Mouse (Mus musculus) layer of hippocampus, postnatal 36 days (tissue): Measurements from ENCODE around the gene Prrg4. TPM values are rescaled to one million over a fixed set of nuclear protein-coding genes. Genes with fewer than 3 reads are reported as not detected.
"Not testable (repeated sequence)": the region's sequence is repeated elsewhere in the genome, so short reads cannot be mapped to it uniquely, and the experiment has no call there.

Experiments used
- DNase-seq, 2 experiments: peaks; one replicate each; pipeline ENCODE4 v3.0.0; 2022
- total RNA-seq, 2 experiments: library from RNA; stranded (reverse); gene quantifications; 2 replicates each; pipeline ENCODE4 v1.2.3; 2021

Gene Prrg4
- under 1 TPM; 0.20 to 0.56 TPM for total RNA-seq

DNA sequence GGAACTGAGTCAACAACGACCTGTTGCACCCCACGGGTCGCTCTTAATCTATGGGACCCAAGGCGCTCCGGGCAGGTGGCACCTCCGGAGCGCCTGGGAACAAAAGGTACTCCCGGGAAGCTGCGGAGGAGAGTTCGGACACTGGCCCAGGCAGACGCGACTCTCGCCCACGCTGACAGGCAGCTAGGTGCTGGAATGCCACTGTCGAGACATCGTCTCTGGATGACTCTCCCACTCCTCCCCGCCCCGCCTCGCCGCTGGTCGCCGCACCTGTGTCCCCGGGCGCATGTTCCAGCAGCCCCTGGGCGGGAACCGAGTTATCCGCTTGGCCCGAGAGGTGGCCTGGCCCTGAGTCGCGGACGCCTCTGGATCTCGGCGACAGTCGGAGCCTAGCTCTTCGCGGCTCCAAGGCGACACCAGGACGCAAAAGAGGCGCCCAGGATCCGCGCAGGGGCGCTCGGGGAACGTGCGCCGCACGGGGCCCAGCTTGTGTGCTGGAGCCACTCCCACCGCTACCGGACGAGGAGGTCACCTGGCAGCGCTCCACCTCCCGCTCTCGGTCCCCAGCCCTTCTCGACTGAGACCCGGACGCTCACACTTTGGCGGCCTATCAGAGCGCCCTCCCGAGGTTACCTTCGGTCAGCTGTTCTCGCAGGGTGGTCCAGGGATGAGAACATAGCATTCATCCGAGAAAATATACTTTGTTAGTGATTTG lies at the start of gene Prrg4:
Gene Prrg4, minus strand, starts transcription at position 601 of the 715 bp plus-strand sequence.
- peak; percentile 27 to 30 for DNase-seq

DNA sequence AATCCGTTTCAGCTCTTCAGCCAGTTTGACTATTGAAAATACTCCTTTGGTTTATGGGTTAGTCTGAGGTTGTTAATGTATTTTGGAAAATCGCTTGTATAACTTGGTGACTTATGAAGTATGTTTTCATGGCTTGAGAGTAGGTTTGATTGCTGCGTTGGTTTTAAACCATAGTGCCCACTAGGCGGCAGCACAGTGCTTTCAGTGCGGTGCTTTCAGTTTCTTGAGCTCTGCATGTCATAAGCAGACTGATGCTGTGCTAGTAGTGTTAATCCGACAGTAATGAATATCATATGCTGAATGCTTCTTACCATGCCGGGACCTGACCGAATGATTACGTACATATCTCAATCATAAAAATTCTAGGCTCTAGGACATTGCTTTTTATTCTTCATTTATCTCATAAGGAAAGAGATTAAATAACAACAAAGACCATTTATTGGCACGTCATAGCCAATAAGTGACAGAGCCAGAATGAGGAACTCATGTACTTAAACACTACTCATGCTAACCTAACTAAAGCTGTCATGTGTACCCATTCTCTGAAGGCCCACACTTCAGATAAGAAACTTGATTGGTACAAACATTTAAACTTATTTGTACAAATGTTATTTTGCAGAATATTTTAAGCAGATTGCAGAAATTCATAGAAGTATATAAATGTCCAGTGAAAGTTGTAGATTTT lies 38.3 kb upstream of the Prrg4 start:
- peak; percentile 72 to 75 for DNase-seq

DNA sequence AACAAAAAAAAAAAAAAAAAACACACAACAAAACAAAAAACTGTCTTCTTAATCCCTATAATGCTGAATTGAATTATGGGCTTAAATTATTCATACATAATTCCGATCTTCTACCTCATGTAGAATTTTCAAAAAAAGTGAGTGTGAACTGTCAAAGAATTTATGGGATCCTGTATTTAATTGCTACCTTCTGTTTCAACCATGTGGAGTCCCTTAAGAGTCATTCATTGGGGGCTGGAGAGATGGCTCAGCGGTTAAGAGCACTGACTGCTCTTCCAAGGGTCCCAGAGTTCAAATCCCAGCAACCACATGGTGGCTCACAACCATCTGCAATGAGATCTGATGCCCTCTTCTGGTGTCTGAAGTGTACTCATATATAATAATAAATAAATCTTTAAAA lies 37.7 kb upstream of the Prrg4 start:
- not testable (repeated sequence) for DNase-seq

DNA sequence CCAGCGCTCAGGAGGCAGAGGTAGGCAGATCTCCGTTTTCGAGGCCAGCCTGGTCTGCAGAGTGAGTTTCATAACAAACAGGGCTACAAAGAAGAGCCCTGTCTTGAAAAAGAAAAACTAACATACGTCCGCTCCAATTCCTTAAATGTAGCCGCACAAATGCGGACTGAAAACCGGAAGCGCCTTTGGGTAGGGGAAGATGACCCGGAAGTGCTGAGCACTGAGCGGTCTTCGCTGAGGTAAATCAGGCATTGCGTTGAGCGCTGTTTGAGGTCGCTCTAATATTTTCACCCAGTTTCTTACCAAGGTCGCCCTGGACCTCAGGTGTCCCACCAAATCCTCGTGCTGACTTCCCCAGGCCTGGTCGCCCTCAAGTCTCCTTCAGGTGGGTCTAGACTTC lies 36.4 kb upstream of the Prrg4 start:
- no peak for DNase-seq

- no peak for DNase-seq
Measured at GRCm38 (mm10) chr2:104878794-104879193, 29.1 kb upstream of the Prrg4 start.

- no peak for DNase-seq
Measured at GRCm38 (mm10) chr2:104869101-104869500, 19.4 kb upstream of the Prrg4 start.

DNA sequence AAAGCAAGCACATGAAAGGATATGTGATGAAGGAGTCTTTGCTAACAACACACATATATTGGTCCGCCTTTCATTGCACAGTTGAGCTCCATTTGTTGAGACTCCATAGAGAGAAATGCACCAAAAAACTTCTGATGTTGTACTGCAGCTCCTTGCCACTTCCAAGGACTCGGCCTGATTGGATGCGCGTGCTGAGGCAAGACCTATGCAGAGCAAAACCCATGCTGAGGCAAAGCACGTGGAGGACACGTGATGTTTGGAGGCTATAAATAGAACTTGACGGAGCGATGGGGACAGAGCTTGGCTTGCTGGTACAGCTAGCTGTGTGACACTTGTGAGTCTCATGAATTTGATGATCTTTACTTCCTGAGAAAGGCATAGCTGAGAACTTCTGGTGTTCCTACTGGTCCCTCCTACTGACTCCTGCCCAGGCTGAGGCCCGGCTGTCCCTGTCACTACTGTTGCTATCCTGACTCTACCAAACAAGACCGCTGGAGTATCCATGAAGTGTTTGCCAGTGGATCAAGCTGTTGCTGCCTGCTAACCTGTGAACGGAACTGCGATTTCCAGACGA lies 17.7 kb upstream of the Prrg4 start, which contains the start of gene Ccdc73:
Gene Ccdc73, plus strand, starts transcription at position 524 of the 574 bp plus-strand sequence.
- DNase-seq: no peak

- no peak for DNase-seq
Measured at GRCm38 (mm10) chr2:104864176-104864860, 14.6 kb upstream of the Prrg4 start.

- no peak for DNase-seq
Measured at GRCm38 (mm10) chr2:104860426-104860825, 10.8 kb upstream of the Prrg4 start.

DNA sequence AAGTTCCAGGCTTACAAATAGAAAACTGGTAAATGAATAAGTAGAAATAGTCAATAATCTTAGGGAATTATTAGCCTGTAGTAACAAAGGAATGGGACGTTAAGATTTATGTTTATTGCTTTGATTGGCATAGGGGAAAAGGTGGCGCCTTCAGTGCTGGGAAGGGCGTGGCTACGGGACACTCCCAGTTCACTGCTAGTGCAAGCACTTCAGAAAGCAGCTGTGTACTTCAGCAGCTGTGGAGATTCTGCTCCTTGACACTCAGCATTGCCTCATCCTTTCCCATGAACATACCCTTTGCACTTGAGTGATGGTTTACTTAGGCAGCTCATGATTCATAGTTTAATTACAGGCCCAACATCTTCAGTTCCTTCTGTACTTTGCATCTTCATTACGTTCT lies 9.4 kb upstream of the Prrg4 start:
- no peak for DNase-seq

DNA sequence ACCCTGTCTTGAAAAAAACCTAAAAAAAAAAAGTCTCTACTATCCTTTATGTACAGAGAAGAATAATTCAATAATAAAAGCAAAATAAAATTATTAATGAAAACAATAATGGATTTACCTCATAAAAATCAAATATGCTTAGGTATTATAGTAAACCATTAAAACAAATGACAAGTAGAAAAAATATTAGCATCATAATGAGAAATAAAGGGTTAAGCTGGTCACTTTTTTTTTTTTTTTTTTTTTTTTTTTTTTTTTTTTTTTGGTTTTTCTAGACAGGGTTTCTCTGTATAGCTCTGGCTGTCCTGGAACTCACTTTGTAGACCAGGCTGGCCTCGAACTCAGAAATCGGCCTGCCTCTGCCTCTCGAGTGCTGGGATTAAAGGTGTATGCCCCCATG lies 8.4 kb upstream of the Prrg4 start:
- not testable (repeated sequence) for DNase-seq

DNA sequence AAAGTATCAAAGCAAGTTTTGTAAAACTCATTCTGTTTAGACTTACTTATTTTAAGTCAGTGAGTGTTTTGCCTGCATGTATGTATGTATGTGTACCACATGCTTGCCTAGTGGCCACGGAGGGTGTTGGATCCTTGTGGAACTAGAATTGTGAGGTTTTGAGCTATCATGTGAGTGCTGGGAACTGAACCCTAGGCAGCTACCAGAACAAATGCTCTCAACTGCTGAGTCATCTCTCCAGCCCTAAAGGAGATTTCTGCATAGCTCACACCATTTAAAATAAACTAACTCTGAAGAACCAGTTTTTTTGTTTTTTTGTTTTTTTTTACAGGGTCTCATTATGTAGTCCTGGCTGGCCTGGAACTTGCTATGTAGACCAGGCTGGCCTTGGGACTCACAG lies 6.5 kb upstream of the Prrg4 start:
- DNase-seq: no peak

- no peak for DNase-seq
Measured at GRCm38 (mm10) chr2:104855732-104856131, 6.1 kb upstream of the Prrg4 start.

DNA sequence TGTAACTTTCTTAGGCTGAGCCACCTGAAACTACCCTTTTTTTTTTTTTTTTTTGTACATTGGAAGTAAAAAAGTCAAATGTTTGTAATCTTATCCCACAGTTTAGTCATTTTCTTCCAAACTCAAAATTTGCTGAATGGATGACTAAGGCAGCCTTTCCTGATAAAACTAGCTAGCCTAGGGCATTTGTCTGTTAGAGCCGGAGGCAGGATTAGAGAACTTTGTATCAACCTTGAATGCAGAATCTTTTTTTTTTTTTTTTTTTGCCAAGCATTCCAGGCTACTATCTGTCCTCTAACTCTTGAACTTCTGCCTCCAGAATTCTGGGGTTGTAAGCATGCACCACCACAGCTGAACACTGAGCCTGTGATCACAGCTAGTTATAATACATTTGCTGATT lies 5.2 kb upstream of the Prrg4 start:
- no peak for DNase-seq

DNA sequence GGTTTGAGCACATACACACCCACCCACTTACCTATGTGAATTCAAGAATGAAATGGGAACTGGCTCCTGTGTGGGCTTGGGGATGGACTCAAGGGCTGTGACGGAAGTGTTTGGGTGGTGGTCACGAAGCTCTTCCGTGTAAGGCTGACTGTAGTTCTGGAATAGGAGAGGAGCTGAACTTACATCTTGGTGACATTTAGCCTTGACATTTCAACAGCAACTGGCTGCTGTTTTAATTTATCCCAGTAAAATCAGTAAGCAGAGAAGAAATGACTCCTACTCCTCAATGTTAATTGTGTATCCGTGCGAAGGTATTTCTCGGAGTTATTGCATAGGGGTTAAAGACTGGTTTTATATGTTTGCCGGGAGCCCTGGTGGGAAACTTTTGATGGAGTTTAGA lies 2.9 kb upstream of the Prrg4 start:
- no peak for DNase-seq

DNA sequence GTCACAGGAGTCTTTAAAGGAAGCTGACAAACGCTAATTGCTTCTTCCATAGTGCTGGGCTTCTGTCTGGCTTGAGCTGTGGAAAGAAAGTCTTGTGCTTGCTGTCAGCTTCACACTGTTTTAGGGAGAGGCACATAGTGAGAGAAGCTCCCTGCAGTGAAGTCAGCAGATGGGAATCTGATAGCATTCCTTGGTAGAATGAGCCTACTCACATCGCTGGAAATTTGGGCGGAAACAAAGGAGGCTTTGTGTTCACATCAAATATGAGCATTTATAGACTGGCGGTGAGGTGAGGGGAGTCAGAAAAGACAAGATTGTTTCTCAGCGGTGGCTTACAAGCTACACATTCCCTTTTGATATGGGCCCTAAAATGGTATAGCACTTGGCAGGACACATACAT lies 2.0 kb upstream of the Prrg4 start:
- no peak for DNase-seq

GRCm38 (mm10) chr2:104849991-104850359 lies 299 bp upstream of the Prrg4 start:
- DNase-seq: no peak

DNA sequence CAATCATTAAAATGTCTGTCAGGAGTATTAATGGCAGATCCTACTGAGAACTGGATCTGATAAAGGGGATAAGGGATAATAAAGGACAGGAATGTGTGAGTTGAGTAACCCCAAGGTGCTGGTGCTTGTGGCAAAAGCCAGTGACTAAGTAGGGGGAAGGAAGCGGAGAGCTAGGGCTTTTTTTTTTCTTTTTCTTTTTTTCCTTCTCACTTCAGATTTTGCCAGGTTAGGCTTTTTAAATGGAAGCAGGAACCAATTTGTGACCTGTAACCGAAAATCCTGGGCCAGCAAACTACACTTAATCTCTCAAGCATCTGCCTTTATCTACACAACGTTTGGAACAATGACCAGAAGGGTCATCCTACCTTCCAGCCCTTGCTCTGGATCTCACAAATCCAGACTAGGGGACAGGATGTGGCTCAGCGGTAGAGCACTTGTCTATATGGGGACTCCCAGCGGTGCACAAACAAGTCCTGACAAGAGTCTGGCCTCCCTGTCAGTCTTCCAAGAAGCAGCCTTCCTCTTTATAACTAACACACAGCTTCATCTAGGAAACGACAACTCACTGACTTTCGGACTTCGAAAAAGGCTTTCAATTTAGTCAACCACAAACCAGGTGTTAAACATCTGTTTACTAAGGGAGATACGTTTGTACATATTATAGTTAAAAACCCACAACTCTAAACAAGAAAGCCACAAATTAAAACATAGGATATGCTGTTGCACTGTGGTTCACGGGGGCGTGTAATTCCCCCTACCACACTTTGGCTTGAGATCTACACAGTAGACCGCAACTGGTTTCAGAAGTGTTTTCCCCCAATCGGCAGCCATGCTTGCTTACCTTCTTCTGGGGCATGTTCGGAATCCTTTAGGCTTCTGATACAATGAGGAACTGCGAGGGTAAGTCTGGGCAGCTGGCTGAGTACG lies 1.2 kb downstream of the Prrg4 start:
- no peak for DNase-seq

DNA sequence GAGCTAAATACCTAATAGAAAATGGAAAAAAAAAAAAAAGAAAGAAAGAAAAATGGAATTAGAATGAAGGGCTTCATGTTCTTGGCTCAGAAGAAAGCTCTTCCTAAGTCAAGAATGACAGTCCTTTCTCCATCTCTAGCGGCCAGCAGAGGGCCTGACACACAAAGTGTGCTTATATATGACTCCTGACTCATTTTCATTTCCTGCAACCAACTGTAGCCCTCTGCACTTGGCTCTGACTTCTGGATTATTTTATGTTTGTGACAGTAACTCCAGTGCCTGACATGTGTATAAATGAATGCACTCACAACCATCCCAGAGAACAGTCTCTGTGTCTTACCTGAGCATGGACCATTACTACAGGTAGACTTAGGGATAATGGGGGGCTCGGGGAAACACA lies 2.0 kb downstream of the Prrg4 start:
- DNase-seq: no peak

GRCm38 (mm10) chr2:104846638-104847414 lies 2.9 kb downstream of the Prrg4 start:
- DNase-seq: no peak

DNA sequence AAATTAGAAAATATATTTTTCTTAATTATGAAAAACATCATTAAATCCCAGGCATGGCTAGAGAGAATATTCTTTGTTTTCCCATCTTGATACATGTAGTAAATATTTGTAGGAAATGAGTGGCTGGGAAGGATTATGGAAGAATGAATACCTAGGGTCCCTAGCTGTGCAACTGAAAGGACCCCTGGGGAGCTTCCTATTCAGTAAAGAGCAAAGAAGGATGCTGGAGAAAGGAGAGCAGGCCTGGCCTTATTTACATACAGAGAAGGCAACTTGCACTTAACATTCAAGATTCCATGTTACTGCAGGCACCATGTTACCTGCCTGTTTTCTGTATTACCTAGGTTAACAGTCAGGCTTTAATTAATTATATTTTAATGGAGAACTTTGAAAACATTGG lies 7.1 kb downstream of the Prrg4 start:
- DNase-seq: no peak
